Mouse (Mus musculus) midbrain, embryonic 10.5 days (tissue): ENCODE measurements at regions not wholly inside any gene's neighbourhood (a gene's known extent, or its start where the extent isn't known, plus 50 kb on each side); places are given as distances from the start of the nearest gene placed in this dataset.

Experiments
- DNase-seq: peaks from one replicate; pipeline ENCODE4 v3.0.0-alpha.2; 2017; ENCODE audit warnings: low spot score
- H3K27ac ChIP-seq: fragments of 300-500 bp; sonication (generic); replicated peaks from 2 replicates; pipeline ENCODE4 v1.5.1; 2016; ENCODE audit warnings: mild to moderate bottlenecking
- H3K27me3 ChIP-seq: fragments of 300-500 bp; sonication (generic); 2 replicates; pipeline ENCODE4 v1.6.1; 2016; ENCODE audit warnings: low read depth, mild to moderate bottlenecking; ENCODE audit not compliant: poor library complexity, severe bottlenecking
- H3K36me3 ChIP-seq: fragments of 300-500 bp; sonication (generic); 2 replicates; pipeline ENCODE4 v1.6.1; 2016; ENCODE audit warnings: mild to moderate bottlenecking, moderate library complexity
- H3K4me1 ChIP-seq: fragments of 300-500 bp; sonication (generic); 2 replicates; pipeline ENCODE4 v1.6.1; 2016
- H3K4me3 ChIP-seq: fragments of 300-500 bp; sonication (generic); 2 replicates; pipeline ENCODE4 v1.5.1; 2016; ENCODE audit warnings: mild to moderate bottlenecking, moderate library complexity
- H3K9me3 ChIP-seq: fragments of 300-500 bp; sonication (generic); replicated peaks from 2 replicates; pipeline ENCODE4 v1.6.1; 2016; ENCODE audit warnings: mild to moderate bottlenecking
- WGBS: fragments of 180-500 bp; shearing (Covaris S2); methylation state at CpG from one replicate; pipeline ENCODE4 v1.1.7; 2016; 5-methylcytosine and 5-hydroxymethylcytosine counted together

DNA sequence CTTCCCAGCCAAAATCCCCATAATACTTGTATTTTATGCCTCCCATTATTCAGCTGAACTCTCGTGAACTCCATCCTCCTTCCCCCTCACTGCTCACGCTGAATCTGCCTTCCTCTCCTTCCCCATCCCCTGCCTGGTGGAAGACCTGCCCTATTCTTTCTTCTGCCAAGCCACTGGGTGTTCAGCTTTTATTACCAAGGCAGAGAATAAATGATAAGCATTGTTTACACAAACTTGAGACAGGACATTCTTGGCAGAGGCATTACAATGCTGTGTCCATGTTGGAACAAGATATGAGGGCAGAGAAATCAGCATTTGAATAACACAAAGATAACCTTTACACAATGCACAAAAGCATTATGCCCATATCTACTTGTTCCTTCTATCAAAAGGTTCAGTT lies 80.2 kb downstream of the Dhrs2 start:
- H3K4me1 ChIP-seq = no peaks in the 10 kb centered on the region
- no peak overlapping the region for H3K27ac ChIP-seq
- WGBS = 59% methylated on average over 2 of the region's 2 CpGs
- no peaks in the 10 kb centered on the region for H3K9me3 ChIP-seq
- H3K4me3 ChIP-seq = no peak overlapping the region
- no peaks in the 10 kb centered on the region for H3K27me3 ChIP-seq
- no peaks in the 10 kb centered on the region for H3K36me3 ChIP-seq
- no peak for DNase-seq

DNA sequence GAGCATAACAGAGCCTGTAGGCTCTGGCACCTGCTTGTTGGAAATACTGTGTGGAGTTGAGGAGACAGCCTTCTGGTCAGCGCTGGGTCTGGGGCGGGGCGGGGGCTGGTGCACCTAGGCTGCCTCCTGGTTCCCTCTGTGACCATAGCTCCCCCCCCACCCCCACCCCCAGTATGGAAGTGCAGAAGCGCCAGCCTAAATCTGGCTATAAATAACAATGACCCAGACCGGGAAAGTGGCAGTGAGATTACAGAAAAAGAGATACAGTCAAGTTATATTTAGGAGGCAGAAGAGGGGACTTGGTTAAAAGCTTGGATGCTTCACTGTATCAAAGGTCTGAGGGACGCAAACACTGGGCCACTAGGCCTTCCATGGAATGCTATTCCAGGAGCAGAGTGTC lies 91.8 kb downstream of the Dhrs2 start:
- Histone ChIP-seq H3K27ac (no peak overlapping the region), H3K36me3 (no peaks in the 10 kb centered on the region), H3K4me3 (no peak overlapping the region), H3K4me1 (no peaks in the 10 kb centered on the region), H3K27me3 (no peaks in the 10 kb centered on the region), H3K9me3 (no peaks in the 10 kb centered on the region)
- 80% methylated on average over 6 of the region's 6 CpGs for WGBS
- no peak for DNase-seq

DNA sequence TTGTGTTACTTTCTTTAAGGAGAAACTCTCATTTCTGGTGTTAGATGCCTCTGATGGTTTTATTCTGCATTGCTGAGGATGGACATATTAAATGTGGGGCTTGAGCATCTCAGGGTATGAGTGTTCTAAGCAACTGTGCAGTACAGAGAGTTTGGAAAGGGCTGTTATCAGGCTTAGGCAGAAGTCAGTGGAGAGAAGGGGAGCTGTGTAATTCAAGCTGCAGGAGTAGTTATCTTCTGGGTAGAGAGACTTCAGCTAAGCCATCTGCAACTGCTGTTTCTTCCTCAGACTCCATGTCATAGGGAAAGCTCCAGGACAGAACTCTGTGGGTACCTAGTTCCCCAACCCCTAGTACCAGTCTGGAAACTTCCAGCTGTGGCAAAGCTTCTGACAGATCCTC lies 102.1 kb downstream of the Dhrs2 start:
- no peaks in the 10 kb centered on the region for H3K9me3 ChIP-seq

DNA sequence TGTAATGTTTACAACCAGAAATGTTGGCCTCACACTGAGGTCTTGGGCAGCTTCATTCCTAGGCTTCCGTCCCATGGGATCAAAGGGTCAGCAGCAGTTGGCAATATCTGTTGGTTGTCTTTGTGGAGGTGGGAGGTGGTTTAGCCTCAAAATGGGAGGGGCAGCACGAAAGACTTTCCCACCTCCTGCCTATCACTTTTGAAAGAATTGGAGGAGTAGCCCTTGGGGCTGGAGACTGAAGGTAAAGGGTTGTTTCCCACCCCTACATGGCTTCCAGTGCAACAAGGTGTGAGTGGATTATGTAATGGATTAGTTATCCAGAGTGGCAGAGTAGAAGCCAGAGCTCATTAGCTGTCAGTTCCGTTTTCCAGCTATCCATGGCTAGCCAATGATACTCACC lies 102.5 kb downstream of the Dhrs2 start:
- H3K4me1 ChIP-seq = no peaks in the 10 kb centered on the region
- H3K4me3 ChIP-seq = no peak overlapping the region
- WGBS = 63% methylated on average over 3 of the region's 3 CpGs
- no peak for DNase-seq
- H3K27ac ChIP-seq = no peak overlapping the region
- no peaks in the 10 kb centered on the region for H3K36me3 ChIP-seq
- no peaks in the 10 kb centered on the region for H3K9me3 ChIP-seq
- H3K27me3 ChIP-seq = no peaks in the 10 kb centered on the region

More for the DNA sequence above, 102.1 kb downstream of the Dhrs2 start:
- Histone ChIP-seq H3K4me3 (no peak overlapping the region), H3K36me3 (no peaks in the 10 kb centered on the region), H3K4me1 (no peaks in the 10 kb centered on the region), H3K27me3 (no peaks in the 10 kb centered on the region), H3K27ac (no peak overlapping the region)
- DNase-seq = no peak

DNA sequence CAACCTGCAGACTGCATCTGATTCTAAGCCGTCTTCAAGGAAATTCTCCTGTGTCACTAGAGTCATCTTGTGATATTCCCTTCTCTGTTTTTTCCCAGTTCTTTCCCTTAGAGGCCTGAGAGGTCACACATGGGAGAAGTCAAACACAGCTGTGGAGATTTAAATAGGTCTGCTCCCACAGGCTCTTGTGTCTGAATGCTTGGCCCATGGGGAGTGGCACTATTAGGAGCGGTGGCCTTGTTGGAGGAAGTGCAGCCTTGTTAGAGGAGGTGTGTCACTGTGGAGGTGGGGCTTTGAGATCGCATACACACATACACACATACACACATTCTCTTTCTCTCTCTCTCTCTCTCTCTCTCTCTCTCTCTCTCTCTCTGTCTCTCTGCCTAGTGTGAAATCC lies 112.0 kb downstream of the Dhrs2 start:
- no peak overlapping the region for H3K27ac ChIP-seq
- no peaks in the 10 kb centered on the region for H3K36me3 ChIP-seq
- peaks cover 23% of the 10 kb centered on the region for H3K4me1 ChIP-seq
- H3K27me3 ChIP-seq = no peaks in the 10 kb centered on the region
- DNase-seq = no peak
- no peak overlapping the region for H3K4me3 ChIP-seq
- H3K9me3 ChIP-seq = no peaks in the 10 kb centered on the region
- WGBS = 71% methylated on average over 3 of the region's 3 CpGs

DNA sequence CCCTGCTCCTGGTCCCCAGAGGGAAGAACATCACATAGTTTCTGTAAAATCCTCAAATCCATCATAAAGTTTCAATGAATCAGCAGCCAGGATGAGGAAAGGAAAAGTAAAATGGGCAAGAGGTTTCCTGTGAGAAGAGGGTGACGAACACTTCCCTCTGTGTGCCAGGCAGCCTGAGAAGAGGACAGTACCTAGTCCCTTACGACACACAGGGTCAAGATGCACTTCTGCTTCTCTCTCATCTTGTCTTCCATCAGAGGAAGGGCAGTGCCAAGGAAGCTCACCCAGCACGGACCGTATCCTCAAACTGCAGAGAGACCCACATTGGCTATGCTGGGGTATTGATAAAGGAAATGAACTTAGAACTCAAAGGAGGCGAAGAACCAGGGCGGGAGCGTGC lies 112.5 kb downstream of the Dhrs2 start:
- H3K4me3 ChIP-seq = no peak overlapping the region
- DNase-seq = no peak
- H3K36me3 ChIP-seq = no peaks in the 10 kb centered on the region
- no peak overlapping the region for H3K27ac ChIP-seq
- no peaks in the 10 kb centered on the region for H3K9me3 ChIP-seq
- no peaks in the 10 kb centered on the region for H3K27me3 ChIP-seq
- H3K4me1 ChIP-seq = peaks cover 27% of the 10 kb centered on the region
- 91% methylated on average over 7 of the region's 7 CpGs for WGBS

DNA sequence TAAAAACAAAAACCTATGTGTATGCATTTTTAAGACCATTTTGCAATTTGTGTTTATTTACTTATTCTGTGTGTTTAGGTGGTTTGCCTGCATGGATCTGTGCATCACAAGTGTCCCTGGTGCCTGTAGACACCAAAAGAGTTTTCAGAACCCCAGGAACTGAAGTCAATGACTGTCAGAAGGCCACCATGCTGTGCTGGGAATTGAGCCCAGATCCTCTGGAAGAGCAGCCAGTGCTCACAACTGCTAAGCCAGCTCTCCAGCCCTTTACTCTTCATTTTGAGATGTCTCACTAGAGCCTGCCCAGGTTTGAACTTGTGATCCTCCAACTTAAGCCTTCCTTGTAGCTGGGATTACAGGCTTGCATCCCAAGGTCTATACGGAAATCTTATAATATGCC lies 113.8 kb downstream of the Dhrs2 start:
- H3K36me3 ChIP-seq = no peaks in the 10 kb centered on the region
- H3K4me1 ChIP-seq = peaks cover 29% of the 10 kb centered on the region
- WGBS = 88% methylated on average over 1 of the region's 1 CpGs

DNA sequence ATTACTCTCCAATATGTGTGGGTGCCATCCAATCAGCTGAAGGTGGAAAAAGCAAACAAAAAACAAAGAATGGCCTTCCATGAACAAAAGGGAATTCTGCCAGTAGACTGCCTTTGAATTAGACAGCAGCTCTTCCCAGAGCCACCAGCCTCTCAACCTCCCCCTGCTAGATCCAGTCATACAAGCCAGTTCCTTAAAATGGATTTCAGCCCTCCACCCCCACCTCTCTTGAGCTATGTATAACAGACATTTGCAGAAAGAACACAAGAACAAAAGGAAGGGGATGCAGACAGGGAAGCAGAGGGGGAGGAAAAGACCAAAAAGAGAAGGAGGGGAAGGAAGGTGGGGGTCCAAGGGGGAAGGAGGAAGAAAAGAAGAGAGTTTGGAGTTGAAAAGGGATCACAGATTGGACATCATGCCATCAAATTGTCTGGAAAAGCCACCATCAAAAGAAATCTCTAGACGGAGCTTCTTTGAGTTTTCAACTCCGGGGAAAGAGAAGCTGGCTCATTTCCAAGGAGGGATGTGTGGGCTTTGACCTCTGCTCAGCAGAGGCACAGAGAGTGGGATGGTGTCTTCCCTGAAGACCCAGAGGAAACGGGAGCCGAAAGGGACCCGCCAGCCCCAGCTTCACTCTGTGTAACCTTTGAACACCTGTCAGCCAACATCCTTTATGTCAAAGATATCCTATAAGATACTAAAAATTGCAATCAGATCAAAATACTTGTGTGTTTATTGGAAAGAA lies 114.8 kb downstream of the Dhrs2 start:
- peak; percentile 15 for DNase-seq
- Histone ChIP-seq H3K36me3 (no peaks in the 10 kb centered on the region), H3K27me3 (no peaks in the 10 kb centered on the region), H3K27ac (peak overlapping the region; percentile 63), H3K9me3 (no peaks in the 10 kb centered on the region), H3K4me3 (no peak overlapping the region), H3K4me1 (peaks cover 29% of the 10 kb centered on the region)
- 43% methylated on average over 5 of the region's 5 CpGs for WGBS

More for the DNA sequence above, 113.8 kb downstream of the Dhrs2 start:
- H3K27ac ChIP-seq = 0 out of 2 replicates have a peak overlapping the region, but pooled peaks have one; percentile 17
- H3K9me3 ChIP-seq = no peaks in the 10 kb centered on the region
- H3K27me3 ChIP-seq = no peaks in the 10 kb centered on the region
- no peak overlapping the region for H3K4me3 ChIP-seq
- no peak for DNase-seq

DNA sequence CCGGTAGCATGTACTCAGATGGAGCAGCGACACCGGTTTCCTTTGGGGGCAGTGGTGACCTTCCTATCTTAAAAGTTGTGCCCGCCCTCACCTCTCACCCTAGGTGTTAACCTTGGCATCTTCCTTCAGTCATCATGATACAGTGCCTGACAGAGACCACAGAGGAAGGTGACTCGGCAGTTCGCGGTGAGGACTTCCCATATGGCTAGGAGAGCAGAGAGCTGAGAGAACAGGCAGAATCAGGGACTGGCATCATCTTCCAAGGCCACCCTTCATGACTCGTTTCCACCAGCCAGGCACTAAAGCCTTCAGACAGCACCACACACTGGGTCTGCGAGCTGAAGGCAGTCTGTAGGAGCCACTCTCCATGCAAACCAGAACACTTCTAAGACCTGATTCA lies 116.2 kb downstream of the Dhrs2 start:
- no peaks in the 10 kb centered on the region for H3K9me3 ChIP-seq
- H3K36me3 ChIP-seq = no peaks in the 10 kb centered on the region
- no peak overlapping the region for H3K4me3 ChIP-seq
- H3K4me1 ChIP-seq = peaks cover 29% of the 10 kb centered on the region
- H3K27ac ChIP-seq = no peak overlapping the region
- WGBS = 85% methylated on average over 9 of the region's 9 CpGs
- H3K27me3 ChIP-seq = no peaks in the 10 kb centered on the region
- DNase-seq = no peak

DNA sequence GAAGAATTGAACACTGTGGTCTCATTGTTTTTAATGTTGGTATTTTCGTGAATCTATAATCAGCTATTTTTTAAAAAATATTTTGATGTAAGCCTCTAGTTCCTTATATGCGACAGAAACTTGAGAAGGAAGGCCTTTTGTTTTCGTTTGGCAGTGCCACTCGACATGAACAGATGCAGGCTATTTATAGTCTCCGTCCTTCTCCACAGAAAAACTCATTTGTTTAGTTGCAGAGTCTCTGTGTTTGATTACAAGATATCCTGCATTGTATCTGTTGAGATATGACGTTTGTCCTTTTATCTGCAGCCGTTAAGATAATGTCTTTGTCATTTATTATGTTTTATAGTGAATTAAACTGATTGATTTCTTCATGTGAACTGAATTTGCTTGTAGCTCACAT lies 116.7 kb downstream of the Dhrs2 start:
- H3K4me1 ChIP-seq = peaks cover 29% of the 10 kb centered on the region
- 70% methylated on average over 7 of the region's 7 CpGs for WGBS
- H3K9me3 ChIP-seq = no peaks in the 10 kb centered on the region
- H3K4me3 ChIP-seq = no peak overlapping the region
- no peaks in the 10 kb centered on the region for H3K27me3 ChIP-seq
- H3K27ac ChIP-seq = no peak overlapping the region
- no peaks in the 10 kb centered on the region for H3K36me3 ChIP-seq
- DNase-seq = no peak

DNA sequence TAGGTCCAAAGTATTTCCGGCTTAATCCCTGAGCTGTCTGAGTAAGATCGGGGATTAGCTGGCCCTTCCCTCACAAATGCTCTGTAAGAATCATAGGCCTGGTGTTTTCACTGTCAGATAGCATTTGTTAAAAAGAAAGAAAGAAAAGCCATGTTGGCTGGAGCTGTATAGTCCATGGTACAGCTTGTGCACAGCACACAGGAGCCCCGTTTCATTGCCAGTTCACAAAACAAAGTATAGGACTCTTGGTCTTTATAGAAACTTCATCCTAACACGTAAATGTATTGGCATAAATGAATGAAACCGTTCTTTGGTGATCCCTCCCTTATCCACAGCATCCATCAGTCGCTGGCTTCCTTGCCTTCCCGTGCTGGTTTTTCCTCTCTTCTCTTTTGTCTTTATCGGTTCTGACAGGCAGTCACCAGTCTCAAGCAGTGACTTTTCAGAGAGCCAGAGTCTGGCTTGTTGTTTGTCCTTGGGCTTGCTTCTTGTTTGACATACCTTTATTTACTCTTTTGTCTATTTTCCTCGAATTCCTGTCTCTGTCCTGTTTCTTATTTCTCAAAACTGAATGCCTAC lies 117.3 kb downstream of the Dhrs2 start:
- Histone ChIP-seq H3K4me1 (peaks cover 27% of the 10 kb centered on the region), H3K36me3 (no peaks in the 10 kb centered on the region), H3K4me3 (no peak overlapping the region), H3K27me3 (no peaks in the 10 kb centered on the region), H3K9me3 (no peaks in the 10 kb centered on the region), H3K27ac (peak overlapping the region; percentile 42; the same call in 1 of the 2 replicates)
- DNase-seq = no peak
- 66% methylated on average over 9 of the region's 9 CpGs for WGBS

DNA sequence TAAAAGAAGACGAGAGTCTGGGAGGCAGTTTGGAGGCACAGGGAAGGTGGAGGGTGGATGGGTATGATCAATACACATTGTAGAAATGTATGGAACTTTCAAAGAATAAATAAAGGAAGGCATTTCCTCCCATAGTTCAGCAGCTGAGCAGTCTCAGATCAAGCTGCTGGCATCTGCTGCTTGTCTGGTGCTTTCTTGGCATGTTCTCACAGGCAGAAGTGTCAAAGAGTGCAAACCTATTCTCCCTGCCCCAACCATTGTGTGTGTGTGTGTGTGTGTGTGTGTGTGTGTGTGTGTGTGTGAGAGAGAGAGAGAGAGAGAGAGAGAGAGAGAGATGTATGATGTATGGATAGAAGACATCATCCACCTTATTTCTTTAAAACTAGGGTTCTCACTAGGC lies 121.5 kb downstream of the Dhrs2 start:
- no peak overlapping the region for H3K4me3 ChIP-seq
- no peak for DNase-seq
- no peaks in the 10 kb centered on the region for H3K27me3 ChIP-seq
- H3K27ac ChIP-seq = no peak overlapping the region
- 77% methylated on average over 1 of the region's 1 CpGs for WGBS
- H3K4me1 ChIP-seq = peaks cover 7% of the 10 kb centered on the region
- no peaks in the 10 kb centered on the region for H3K9me3 ChIP-seq
- H3K36me3 ChIP-seq = no peaks in the 10 kb centered on the region

DNA sequence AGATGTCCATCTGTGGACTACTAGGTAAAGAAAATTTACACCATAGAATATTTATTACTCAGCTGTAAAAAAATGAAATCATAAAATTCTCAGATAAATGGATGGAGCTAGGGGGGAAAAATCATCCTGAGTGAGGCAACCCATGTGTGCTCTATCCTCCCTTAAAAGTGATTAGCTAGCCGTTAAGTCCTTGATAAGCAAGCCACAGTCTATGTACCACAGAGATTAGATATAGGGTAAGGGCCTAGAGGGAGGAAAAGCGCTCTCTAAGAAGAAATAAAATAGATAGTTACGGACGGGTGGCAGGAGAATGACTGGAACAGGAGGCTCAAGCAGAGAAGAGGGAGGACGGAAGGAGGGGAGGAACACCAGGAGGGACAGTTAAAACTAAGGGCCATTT lies 122.1 kb downstream of the Dhrs2 start:
- H3K4me3 ChIP-seq = no peak overlapping the region
- no peak overlapping the region for H3K27ac ChIP-seq

More for the DNA sequence above, 122.1 kb downstream of the Dhrs2 start:
- Histone ChIP-seq H3K4me1 (peaks cover 7% of the 10 kb centered on the region), H3K27me3 (no peaks in the 10 kb centered on the region), H3K36me3 (no peaks in the 10 kb centered on the region), H3K9me3 (no peaks in the 10 kb centered on the region)
- 83% methylated on average over 5 of the region's 5 CpGs for WGBS
- DNase-seq = no peak
